Mouse (Mus musculus): ENCODE data around the gene BC016579. TPM values are rescaled to one million over a fixed set of nuclear protein-coding genes. Genes with fewer than 3 reads are reported as not detected.

Gene BC016579
- polyA plus RNA-seq, 1 experiment: not detected

GRCm38 (mm10) chr16:45579883-45580282 is 74.0 kb downstream of the BC016579 start:
- no peaks in the 10 kb centered on the region for H3K79me3 ChIP-seq (ENCODE audit: low read depth)
- no peaks in the 10 kb centered on the region for H3K27me3 ChIP-seq (ENCODE audit: control insufficient read depth, insufficient read depth, insufficient read length)
- H3K36me3 ChIP-seq (ENCODE audit: control insufficient read depth, insufficient read depth): no peaks in the 10 kb centered on the region
- no peaks in the 10 kb centered on the region for H3K79me2 ChIP-seq (ENCODE audit: control insufficient read depth, insufficient read depth)
- TF ChIP-seq MYOD1 (IDR thresholded peaks at IDR 0.05; ENCODE audit: control insufficient read depth, insufficient read length, low read depth): no peak
- TF ChIP-seq FOSL1 (IDR thresholded peaks at IDR 0.05; ENCODE audit: insufficient read depth, low read length, poor library complexity, severe bottlenecking): no peak
- no peak for TF ChIP-seq CTCF (IDR thresholded peaks at IDR 0.05; ENCODE audit: control insufficient read depth, insufficient read depth, insufficient read length)
- no peak for TF ChIP-seq MAX (IDR thresholded peaks at IDR 0.05)
- no peak for TF ChIP-seq USF1 (IDR thresholded peaks at IDR 0.05; ENCODE audit: low read depth)
- TF ChIP-seq MYOG (IDR thresholded peaks at IDR 0.05; ENCODE audit: control insufficient read depth, extremely low read depth, insufficient read length): no peak
- no peak for TF ChIP-seq CEBPB (IDR thresholded peaks at IDR 0.05; ENCODE audit: low read depth)
- no peak overlapping the region for H3ac ChIP-seq (ENCODE audit: control insufficient read depth, insufficient read length, low read depth)
- H3K4me3 ChIP-seq (ENCODE audit: insufficient read depth, poor library complexity, severe bottlenecking): no peak overlapping the region

Other genes starting within 250 kb of the BC016579 start
- gene Cd200, start 245.0 kb downstream of the BC016579 start, polyA plus RNA-seq (2012; fragmentation: generic; extraction: Trizol): 3.8 TPM
- gene Gm609, start 161.1 kb downstream of the BC016579 start, polyA plus RNA-seq (2012; fragmentation: generic; extraction: Trizol): not detected
- not detected for gene Gm17783, start 122.0 kb downstream of the BC016579 start, polyA plus RNA-seq (2012; fragmentation: generic; extraction: Trizol)
- not detected for gene Slc9c1, start 118.8 kb downstream of the BC016579 start, polyA plus RNA-seq (2012; fragmentation: generic; extraction: Trizol)
- not detected for gene Gcsam, start 43.7 kb downstream of the BC016579 start, polyA plus RNA-seq (2012; fragmentation: generic; extraction: Trizol)
- gene Tmprss7, start 39.6 kb upstream of the BC016579 start, polyA plus RNA-seq (2012; fragmentation: generic; extraction: Trizol): not detected
- 0.09 TPM for gene Tagln3, start 70.5 kb upstream of the BC016579 start, polyA plus RNA-seq (2012; fragmentation: generic; extraction: Trizol)
- gene Abhd10, start 88.9 kb upstream of the BC016579 start, polyA plus RNA-seq (2012; fragmentation: generic; extraction: Trizol): 7.6 TPM

All from C2C12 (cell line).